Mouse (Mus musculus): ENCODE data around the gene Smarce1. TPM values are rescaled to one million over a fixed set of nuclear protein-coding genes. Genes with fewer than 3 reads are reported as not detected.
"Not testable (repeated sequence)": the region's sequence is repeated elsewhere in the genome, so short reads cannot be mapped to it uniquely, and the experiment has no call there.

Gene Smarce1
- 10 to 100 TPM; 40.5 to 57.3 TPM for total RNA-seq (2021)
- long read RNA-seq, experiment 1, transcript Smarce1-201 (11 exons, 2,919 nt), result major isoform, 19 of 23 reads
- long read RNA-seq, experiment 1, partial matches to known transcripts, result 1 of 23 reads
- long read RNA-seq, experiment 1, other reads (novel, unspliced or antisense), result 3 of 23 reads
- long read RNA-seq, experiment 2, transcript Smarce1-201 (11 exons, 2,919 nt), result major isoform, 66 of 81 reads
- long read RNA-seq, experiment 2, partial matches to known transcripts, result 7 of 81 reads
- long read RNA-seq, experiment 2, other reads (novel, unspliced or antisense), result 7 of 81 reads

DNA sequence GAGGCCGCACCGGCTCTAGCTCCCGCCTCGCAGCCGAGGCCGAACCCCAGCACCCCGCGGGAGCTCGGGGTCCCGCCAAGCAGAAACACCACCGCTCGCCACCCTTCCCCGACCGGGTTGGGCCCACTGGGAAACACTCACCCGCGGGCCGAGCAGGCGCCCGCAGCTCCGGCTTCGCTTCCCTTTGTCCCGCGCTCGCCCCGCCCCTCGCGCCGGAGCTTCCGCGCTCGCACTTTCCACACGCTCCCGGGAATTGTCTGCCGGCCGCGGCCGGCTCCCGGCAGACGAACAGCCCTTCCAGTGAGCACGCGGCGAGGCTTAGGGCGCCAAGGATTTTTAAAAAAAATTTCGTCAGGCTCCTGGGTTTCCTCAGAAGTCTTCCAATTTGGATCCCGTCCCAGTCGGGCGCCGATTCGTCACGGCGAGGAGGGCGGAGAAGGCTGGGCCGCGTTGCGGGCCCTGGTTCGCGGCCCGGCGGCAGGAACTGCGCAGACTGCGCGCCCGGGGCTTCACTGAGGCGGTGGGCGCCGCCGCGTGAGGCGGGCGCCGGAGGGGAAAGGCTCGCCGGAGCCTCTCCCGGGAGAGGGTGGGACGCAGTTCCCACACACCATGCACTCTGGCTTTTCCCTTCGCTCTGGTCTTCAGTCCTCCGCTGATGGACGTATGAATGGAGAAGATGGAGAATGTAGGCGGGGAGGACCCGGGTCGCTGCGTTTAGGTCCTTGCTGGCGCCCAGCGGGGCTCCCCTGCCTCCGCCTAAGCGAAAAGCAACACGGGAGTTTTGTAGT lies at the start of gene Smarce1:
Smarce1 (minus strand) TSS at position 757 of the 788 bp plus-strand sequence.
- peak; percentile 80 to 82 for DNase-seq (ENCODE audit: low spot score in 2 of 2)

DNA sequence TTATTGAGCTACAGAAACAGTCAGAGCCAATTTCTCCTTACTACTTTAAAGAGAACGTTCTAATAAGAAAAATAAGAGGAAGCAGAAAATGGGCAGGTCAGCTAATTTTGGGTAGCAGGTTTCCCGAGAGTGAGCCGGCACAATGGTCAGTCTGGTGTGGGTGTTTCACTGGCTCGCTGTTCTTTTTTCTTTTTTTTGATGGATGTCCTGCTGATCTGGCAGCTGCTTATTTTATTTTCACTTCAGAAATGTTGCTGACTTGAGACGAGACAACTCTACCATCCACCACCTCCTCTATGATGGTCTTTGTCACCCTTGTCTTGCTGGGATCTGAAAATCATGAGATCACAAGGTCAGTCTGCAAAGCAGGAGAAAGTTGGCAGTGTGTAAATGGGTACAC lies 49.2 kb upstream of the Smarce1 start:
- no peak for DNase-seq (ENCODE audit: low spot score in 2 of 2)

DNA sequence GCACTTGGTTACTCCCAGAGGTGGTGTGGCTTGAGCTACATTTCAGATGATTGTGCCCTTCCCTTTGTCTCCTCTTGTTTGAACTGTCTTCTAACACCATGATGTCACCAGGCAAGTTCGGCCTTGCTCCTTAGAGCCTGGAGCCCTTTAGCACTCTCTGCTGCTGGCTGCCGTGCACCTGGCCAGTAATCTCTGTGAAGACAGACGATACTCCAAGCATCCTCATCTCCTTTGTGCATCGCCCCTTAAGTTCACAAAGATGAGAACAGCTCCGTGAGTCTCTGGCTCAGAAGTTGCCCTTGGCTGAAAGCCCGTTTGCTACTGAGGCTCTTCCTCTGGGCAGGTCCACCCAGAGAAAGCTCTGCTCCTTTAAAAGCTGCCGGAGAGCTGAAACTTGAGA lies 46.0 kb upstream of the Smarce1 start:
- DNase-seq (ENCODE audit: low spot score in 2 of 2), result no peak

DNA sequence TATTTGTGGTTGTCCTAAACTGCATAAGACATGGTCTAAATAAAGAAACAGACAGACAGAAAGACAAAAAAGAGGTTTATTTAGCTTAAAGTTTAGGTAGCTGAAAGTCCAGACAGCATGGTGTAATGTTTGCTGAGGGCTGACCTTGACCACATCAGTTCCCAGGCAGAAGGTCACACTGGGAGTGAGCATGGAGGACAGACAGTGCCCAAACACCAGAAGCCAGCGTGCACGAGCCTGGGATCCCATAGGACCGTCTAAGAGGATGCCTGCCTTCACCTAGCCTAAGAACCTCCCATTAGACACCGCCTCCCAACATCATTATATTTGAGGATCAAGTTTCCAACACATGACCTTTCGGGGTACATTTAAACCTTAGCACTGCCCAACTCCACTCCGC lies 44.8 kb upstream of the Smarce1 start:
- DNase-seq (ENCODE audit: low spot score in 2 of 2), result no peak

DNA sequence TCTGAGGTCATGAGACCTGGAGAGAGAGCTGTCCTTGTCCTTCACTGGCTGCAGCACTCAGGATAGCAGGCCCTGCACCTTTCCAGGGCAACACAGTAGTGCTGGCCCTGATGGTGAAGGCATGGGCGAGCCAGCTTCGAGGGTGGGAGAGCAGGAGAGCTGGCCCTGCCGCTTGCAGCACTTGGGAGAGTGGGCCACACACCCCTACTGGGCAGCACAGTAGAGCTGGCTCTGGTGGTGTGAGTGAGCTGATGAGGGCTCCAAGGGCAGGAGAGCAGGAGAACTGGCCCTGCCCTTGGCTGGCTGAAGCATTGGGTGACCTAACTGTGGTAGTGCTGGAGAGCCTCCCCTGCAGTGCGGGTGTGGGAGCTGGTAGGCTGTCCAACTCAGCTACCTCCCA lies 41.9 kb upstream of the Smarce1 start:
- DNase-seq (ENCODE audit: low spot score in 2 of 2), result no peak

DNA sequence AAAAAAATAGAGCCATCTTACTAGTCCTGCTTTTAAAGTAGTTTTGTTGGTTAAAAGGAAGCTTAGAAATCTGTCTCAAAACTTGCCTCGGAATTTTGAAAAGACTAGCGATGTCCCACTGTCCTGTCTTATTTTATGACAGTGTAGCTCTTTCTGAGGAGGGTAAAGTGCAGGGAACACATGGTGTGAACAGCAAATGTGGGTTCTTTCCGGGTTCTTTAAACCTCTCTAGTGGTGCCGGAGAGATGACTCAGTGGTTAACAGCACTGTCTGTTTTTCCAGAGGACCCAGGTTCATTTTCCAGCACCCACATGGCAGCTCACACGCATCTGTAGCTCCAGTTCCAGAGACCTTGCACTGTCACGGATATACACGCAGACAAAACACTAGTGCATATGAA lies 38.4 kb upstream of the Smarce1 start:
- DNase-seq (ENCODE audit: low spot score in 2 of 2), result no peak

DNA sequence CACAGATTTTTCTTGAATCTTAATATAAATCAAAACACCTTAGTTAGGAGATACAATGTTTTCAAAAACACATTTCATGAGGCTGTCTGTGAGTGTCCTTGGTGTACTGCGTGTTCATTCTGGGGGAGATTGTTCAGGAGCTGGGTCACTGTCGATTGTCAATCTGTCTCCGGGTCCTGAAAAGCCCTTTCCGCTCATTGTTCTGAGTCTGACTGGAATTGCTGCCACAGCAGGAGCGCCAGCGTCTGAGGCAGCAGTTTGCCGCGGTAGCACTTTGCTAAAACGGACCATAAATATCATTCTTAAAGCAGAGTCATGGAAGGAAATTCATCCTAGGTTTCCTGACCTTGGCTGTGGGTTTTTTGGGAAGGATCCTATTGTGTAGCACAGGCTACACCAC lies 35.0 kb upstream of the Smarce1 start:
- no peak for DNase-seq (ENCODE audit: low spot score in 2 of 2)

DNA sequence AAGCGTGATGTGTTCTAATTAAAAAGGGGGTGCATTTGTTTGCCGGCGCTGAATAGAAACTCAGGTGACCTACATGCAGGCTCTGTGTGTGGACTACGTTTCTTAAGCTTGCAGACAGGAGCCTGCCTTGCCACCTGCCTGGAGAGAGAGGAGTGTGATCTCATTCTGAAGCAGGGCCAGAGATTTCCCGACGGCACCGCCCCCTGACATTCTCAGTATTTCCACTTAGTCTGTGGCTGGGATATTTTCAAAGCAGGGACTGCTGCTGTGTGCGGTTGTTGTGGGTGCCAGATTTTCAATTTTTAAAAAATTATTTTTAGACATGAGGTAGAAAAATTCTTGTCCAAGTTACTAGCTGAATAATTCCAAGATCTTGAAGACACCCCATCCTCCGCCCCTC lies 34.4 kb upstream of the Smarce1 start:
- no peak for DNase-seq (ENCODE audit: low spot score in 2 of 2)

DNA sequence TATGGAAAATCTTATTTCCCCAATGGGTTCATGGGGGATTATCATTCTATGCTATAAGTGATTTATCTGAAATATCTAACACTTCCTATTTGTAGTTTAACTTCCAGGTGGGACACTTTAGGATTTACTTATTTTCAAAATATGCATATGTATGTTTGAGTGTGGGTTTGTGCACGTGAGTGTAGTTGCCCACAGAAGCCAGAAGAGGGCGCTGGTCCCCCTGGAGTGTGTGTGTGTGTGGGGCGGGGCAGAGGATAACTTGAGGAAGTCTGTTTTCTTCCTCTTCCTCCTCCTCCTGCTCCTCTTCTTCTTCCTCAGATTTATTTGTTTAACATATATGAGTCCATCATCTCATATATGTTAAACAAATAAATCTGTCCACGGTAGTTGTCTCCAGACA lies 25.4 kb upstream of the Smarce1 start:
- DNase-seq (ENCODE audit: low spot score in 2 of 2), result no peak

DNA sequence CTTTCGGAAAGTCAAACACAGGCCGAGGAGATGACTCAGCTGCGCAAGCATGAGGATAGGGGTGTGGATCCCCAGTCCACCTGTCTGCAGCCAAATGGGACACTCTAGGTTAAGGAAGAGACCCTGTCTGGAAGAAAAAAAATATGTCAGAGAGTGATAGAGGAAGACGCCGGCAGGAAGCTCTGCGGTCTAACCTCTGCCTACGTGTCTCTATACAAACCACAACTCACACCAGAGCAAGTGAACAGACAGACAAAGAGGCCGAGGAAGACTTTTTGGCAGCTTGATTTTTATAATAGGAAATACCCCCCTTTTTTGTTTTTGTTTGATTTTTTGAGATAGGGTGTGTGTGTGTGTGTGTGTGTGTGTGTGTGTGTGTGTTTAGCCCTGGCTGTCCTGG lies 24.5 kb upstream of the Smarce1 start:
- DNase-seq (ENCODE audit: low spot score in 2 of 2), result no peak

DNA sequence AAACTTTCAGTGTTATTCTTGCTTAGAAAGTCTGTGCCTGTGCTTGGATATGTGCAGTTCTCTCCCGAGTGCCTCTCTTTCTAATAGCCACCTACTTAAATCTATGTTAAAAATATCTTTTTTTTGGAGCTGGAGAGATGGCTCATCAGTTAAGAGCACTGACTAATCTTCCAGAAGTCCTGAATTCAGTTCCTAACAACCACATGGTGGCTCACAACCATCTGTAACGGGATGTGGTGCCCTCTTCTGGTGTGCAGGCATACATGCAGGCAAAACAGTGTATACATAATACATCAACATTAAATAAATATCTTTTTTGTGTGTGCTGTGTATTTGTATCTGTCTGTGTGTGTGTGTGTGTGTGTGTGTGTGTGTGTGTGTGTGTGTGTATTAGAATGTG lies 23.1 kb upstream of the Smarce1 start:
- no peak for DNase-seq (ENCODE audit: low spot score in 2 of 2)

DNA sequence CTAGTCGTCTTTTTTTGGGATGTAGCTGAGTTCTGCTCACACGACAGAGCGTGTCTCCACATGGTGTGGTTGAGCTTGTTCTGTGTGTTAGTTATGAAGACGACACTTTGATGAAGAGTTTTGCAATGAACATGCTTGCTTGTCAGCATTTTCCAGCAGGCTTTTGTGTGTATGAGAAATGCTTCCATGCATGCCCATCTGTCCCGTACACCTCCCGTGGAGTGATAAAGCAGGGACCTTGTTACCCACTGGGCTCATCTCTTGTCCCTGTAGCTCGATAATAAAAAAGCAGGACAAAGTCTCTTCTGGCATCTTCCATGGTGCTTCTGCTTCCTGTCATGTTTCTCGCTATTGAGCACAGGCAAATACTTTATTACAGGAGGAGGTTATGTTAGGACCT lies 21.9 kb upstream of the Smarce1 start:
- DNase-seq (ENCODE audit: low spot score in 2 of 2), result no peak

DNA sequence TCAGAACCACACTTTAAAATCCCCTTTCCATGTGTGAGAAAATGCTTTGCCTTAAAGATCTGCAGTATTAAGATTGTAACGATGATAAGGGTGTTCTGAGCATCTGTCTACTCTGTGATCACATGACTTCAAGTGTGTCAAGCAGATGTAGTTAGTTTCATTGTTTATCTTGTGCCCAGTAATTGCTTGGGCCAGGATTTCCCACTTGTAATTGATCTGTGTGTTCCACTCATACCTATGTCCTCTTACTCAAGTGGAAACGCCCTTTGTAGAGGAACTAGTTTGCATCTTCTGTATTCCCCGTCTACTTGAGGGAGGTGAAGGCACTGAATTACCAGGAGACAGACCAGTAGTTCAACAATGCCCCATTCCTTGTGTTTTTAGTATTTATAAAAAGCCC lies 19.8 kb upstream of the Smarce1 start:
- DNase-seq (ENCODE audit: low spot score in 2 of 2), result no peak

DNA sequence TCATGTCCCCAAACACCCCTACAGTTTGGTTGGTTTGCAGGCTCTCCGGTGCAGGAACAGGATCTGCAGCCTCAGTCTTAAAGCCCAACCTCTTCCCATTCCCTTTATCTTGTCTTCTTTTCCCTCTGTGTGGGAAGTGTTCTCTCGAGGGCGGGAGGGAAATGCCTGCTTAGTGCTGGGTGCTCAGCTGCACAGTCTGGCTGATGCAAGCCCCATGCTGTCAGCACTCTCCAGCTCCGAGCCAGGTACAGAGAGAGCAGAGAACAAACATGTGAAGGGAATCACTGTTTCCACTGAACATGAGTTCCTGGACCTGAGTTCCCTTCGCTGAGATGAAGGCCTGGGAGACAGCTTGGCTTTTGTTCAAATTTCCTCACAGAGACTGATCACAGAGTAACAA lies 19.4 kb upstream of the Smarce1 start:
- DNase-seq (ENCODE audit: low spot score in 2 of 2), result no peak

DNA sequence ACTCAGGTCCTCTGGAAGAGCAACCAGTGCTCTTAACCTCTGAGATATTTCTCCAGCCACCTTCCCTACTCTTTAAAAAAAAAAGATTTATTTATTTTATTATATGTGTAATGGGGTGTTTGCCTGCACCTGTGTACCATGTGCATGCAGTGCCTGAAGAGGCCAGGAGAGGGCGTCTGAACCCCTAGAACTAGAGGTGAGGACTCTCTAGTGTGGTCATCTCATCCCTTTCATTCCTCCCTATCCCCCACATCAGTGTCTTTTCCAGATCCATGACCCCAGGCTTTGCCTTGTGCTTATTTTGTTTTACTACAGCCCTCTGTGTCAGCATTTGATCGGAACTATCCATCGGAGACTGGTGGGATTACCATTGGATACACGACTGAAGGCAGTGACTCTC lies 18.3 kb upstream of the Smarce1 start:
- DNase-seq (ENCODE audit: low spot score in 2 of 2), result peak in 1 of 2 experiments; percentile 29

DNA sequence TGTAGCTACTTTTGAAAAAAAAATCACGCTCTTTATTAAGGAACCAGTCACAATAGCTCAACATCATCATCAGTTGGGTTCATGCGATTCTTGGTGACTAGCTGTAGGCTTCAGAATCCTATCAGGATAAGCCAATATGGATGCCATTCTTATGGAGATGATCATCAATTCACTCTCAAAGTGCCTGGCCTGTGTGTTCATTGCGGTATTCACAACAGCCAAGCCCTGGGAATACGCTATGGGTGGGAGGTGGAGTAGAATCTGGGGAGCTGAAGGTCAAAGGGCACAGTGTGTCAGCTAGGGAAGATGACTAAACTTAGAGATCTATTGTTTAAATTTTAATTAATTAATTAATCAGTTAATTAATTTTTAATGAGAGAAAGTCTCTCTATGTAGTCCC lies 17.1 kb upstream of the Smarce1 start:
- DNase-seq (ENCODE audit: low spot score in 2 of 2), result no peak

DNA sequence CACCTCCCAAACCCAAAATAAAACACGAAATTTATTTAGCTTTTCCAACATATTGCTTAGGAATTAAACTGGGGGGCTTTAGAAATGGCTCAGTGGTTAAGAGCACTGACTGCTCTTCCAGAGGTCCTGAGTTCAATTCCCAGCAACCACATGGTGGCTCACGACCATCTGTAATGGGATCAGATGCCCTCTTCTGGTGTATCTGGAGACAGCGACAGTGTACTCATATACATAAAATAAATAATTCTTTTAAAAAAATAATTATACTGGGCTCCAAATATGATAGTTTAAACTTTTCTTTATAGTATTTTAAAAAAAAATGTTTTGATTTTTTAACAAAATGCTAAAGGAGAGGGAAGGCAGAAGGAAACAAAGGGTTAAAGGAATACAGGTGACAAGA lies 13.7 kb upstream of the Smarce1 start:
- DNase-seq (ENCODE audit: low spot score in 2 of 2), result not testable (repeated sequence)

DNA sequence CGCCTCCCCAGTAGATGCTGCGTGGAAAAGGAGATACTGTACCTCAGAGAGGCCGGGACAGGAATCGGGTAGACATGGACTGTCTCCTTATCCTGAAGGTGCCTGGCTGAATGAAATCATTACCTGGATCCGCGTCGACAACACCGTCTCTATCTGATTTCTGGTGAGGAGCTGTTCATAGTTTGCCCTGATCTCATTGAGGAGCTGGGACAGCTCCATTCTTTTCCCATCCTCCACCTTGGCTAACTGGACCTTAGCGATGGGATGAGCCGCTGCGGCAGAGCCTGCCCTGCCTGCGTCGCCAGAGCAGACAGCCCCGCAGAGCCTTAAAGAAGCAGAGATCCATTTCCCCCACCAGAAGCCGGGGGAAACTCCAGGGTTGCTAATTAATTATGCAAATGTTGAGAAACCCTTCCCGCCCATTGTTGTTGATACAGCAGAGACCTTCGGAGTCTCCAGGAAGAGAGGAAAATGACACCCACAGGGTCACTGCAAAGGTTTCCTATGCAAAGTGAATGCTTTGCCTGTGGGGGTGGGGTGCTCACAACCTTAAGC lies 13.1 kb upstream of the Smarce1 start, which contains the start of gene Krt222:
Krt222 (minus strand) TSS at position 266 of the 555 bp plus-strand sequence.
- no peak for DNase-seq (ENCODE audit: low spot score in 2 of 2)

DNA sequence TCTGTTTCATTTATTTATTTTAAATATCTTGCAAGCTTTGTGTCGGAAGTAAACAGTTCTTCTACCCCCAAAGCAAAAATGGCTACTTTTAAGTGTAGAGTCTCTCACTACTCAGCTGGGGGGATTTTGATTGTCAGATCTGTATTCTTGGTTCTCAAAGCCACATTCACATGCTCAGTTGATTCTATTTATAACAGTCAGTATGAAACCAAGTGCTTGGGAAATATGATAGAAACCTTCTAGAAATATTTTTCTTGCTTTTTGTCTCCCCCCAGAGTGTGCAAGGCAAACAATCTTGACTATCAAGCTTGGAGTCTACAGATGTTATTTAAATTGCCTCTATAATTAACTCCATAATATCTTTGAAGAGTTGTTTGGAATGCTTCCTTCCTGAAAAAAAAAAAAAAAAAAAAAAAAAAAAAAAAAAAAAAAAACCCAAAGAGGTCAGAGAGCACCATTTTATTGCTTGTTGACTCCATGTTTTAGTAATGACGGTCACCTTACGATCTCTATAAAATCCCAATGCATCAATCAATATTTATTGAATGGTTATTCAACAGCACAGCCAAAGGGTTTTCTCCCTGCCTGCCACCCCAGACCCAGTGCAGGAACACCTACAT lies 12.5 kb upstream of the Smarce1 start:
- no peak for DNase-seq (ENCODE audit: low spot score in 2 of 2)

DNA sequence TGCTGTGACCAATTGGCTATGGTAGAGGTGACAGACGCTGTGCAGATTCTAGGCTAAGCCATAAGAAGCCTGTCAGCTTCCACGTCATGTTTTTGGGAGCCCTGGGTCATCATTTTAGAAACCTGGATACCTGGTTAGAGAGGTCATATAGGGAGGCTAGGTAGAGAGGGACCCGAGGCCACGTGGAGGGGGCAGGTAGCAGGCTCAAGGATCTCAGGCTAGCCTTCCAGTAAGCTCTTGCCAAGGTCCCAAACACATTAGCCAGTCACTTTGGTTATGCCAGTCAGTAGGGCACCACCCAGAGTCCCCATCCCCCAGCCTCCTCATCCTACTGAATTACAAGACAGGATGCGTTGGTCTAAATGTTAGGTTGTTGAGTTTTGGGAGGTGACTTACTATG lies 11.2 kb upstream of the Smarce1 start:
- DNase-seq (ENCODE audit: low spot score in 2 of 2), result no peak

DNA sequence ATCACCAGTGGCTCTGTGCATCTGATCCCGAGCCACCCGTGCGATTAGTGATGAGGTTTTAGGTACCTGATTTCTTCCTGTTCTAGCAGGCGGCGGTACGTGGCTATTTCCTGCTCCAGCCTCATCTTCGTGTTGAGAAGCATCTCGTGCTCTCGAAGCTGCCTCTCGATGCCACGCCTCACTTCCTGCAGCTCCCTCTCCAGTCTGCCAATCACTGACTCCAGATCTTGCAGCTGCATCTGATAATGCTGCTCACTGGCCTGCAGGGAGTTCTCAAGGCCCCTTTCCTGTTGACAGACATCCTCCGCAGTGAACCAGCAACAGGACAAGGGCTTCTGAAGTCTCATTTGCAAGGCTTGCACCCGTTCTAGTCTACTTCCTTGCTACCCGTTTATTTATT lies 7.7 kb upstream of the Smarce1 start:
- DNase-seq (ENCODE audit: low spot score in 2 of 2), result no peak
